Comparison of ENCODE assay signal across 13 mouse cellular contexts in the genomic region with DNA sequence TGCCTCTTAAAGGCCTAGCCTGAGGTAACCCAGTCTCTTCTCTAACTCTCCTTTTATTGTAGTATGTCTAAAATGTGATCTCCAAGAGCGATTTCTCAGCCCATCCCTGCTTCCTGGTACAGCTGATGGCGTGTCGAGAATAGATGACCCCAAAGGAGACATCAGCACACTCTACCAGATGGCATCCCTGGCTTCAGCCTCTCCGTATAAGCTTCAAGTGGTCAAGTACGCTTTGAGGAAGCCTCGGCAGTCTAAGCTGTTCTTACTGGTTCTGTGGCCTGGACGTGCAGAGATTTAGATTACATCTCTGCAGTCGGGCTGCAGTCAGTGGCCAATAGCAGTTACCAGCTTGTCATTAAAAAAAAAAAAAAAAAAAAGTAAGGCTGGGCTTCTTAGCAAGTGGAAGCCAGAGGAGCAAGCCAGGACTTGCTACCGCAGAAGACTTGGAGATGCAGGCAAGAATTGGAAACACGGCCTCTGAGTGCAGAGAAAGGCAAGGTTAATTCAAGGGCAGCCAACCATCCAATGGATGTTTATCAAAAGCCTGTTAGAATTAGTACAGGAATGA. TPM values are rescaled to one million over a fixed set of nuclear protein-coding genes. Genes with fewer than 3 reads are reported as not detected.
DNase-seq lines count a peak whose midpoint lies in the region; ATAC-seq and TF ChIP-seq lines count a peak whose summit lies in the region.
"Had no signal": no experiment of that assay in that cellular context is flagged by ENCODE, and none has a peak within 500 bp of the region (broad histone marks: within the 10 kb centered on the region; RNA-seq: fewer than 3 reads in every experiment).

No protein-coding gene starts in this region.

- H3K9ac ChIP-seq in heart, embryonic 15.5 days: no peak overlapping the region
- no peak overlapping the region for H3K9ac ChIP-seq in heart, embryonic 12.5 days
- H3K9ac ChIP-seq in liver, embryonic 16.5 days (ENCODE audit: low read depth, low read length): no peak overlapping the region
- H3K9ac ChIP-seq in midbrain, embryonic 13.5 days (replicated peaks): no peak overlapping the region
- H3K9ac ChIP-seq: embryonic facial prominence, embryonic 15.5 days; midbrain, embryonic 15.5 days; neural tube, embryonic 13.5 days had no signal

- TF ChIP-seq POLR2A in bone marrow, adult 2 months (IDR thresholded peaks at IDR 0.05; ENCODE audit: borderline replicate concordance, control insufficient read depth, low read depth, low read length): no peak

- H3K9me3 ChIP-seq in heart, embryonic 15.5 days (replicated peaks): no peaks in the 10 kb centered on the region
- H3K9me3 ChIP-seq in heart, embryonic 12.5 days (replicated peaks): no peaks in the 10 kb centered on the region
- H3K9me3 ChIP-seq in liver, embryonic 16.5 days (replicated peaks; ENCODE audit: control insufficient read depth, low read length): no peaks in the 10 kb centered on the region
- no peaks in the 10 kb centered on the region for H3K9me3 ChIP-seq in midbrain, embryonic 13.5 days
- H3K9me3 ChIP-seq: embryonic facial prominence, embryonic 15.5 days; midbrain, embryonic 15.5 days; neural tube, embryonic 13.5 days had no signal

- H3K4me1 ChIP-seq in heart, embryonic 15.5 days (replicated peaks): peaks cover 12% of the 10 kb centered on the region
- H3K4me1 ChIP-seq in heart, embryonic 12.5 days (replicated peaks): peaks cover 16% of the 10 kb centered on the region
- H3K4me1 ChIP-seq in bone marrow, adult 2 months (ENCODE audit: control insufficient read depth, insufficient read depth, low read length): peaks cover 14% of the 10 kb centered on the region
- peaks cover 31% of the 10 kb centered on the region for H3K4me1 ChIP-seq in liver, embryonic 16.5 days (ENCODE audit: control insufficient read depth, low read depth, low read length)
- no peaks in the 10 kb centered on the region for H3K4me1 ChIP-seq in midbrain, embryonic 13.5 days (replicated peaks)
- H3K4me1 ChIP-seq: midbrain, embryonic 15.5 days; neural tube, embryonic 13.5 days had no signal

- H3K27ac ChIP-seq in heart, embryonic 15.5 days: peak overlapping the region; percentile 44
- H3K27ac ChIP-seq in heart, embryonic 12.5 days (ENCODE audit: poor library complexity, severe bottlenecking): no peak overlapping the region
- H3K27ac ChIP-seq in bone marrow, adult 2 months (ENCODE audit: control insufficient read depth, insufficient read depth, low read depth, low read length, poor library complexity): peak overlapping the region; percentile 61
- peak overlapping the region; percentile 72 for H3K27ac ChIP-seq in liver, embryonic 16.5 days (ENCODE audit: low read length)
- no peak overlapping the region for H3K27ac ChIP-seq in midbrain, embryonic 13.5 days
- H3K27ac ChIP-seq: embryonic facial prominence, embryonic 15.5 days; hindbrain, postnatal 0 days; midbrain, embryonic 15.5 days; neural tube, embryonic 13.5 days had no signal

- H3K27me3 ChIP-seq in heart, embryonic 15.5 days: no peaks in the 10 kb centered on the region
- H3K27me3 ChIP-seq in heart, embryonic 12.5 days (replicated peaks): no peaks in the 10 kb centered on the region
- no peaks in the 10 kb centered on the region for H3K27me3 ChIP-seq in liver, embryonic 16.5 days (ENCODE audit: control insufficient read depth, insufficient read depth, low read depth, low read length)
- no peaks in the 10 kb centered on the region for H3K27me3 ChIP-seq in midbrain, embryonic 13.5 days
- H3K27me3 ChIP-seq: embryonic facial prominence, embryonic 15.5 days; midbrain, embryonic 15.5 days; neural tube, embryonic 13.5 days; Patski had no signal

- H3K4me2 ChIP-seq in heart, embryonic 15.5 days: no peak overlapping the region
- no peak overlapping the region for H3K4me2 ChIP-seq in heart, embryonic 12.5 days
- H3K4me2 ChIP-seq in liver, embryonic 16.5 days (ENCODE audit: low read depth, low read length): no peak overlapping the region
- no peak overlapping the region for H3K4me2 ChIP-seq in midbrain, embryonic 13.5 days (replicated peaks)
- H3K4me2 ChIP-seq: embryonic facial prominence, embryonic 15.5 days; midbrain, embryonic 15.5 days; neural tube, embryonic 13.5 days had no signal

- H3K36me3 ChIP-seq in heart, embryonic 15.5 days: no peaks in the 10 kb centered on the region
- H3K36me3 ChIP-seq in heart, embryonic 12.5 days: no peaks in the 10 kb centered on the region
- no peaks in the 10 kb centered on the region for H3K36me3 ChIP-seq in liver, embryonic 16.5 days (ENCODE audit: control insufficient read depth, insufficient read depth)
- no peaks in the 10 kb centered on the region for H3K36me3 ChIP-seq in midbrain, embryonic 13.5 days
- H3K36me3 ChIP-seq: embryonic facial prominence, embryonic 15.5 days; midbrain, embryonic 15.5 days; neural tube, embryonic 13.5 days had no signal

- WGBS in heart, embryonic 15.5 days: 79% methylated on average over 10 of the region's 10 CpGs
- 81% methylated on average over 10 of the region's 10 CpGs for WGBS in heart, embryonic 12.5 days
- 41% methylated on average over 10 of the region's 10 CpGs for WGBS in bone marrow, adult 2 months
- 64% methylated on average over 10 of the region's 10 CpGs for WGBS in liver, embryonic 16.5 days (ENCODE audit: insufficient replicate concordance)
- 88% methylated on average over 10 of the region's 10 CpGs for WGBS in midbrain, embryonic 13.5 days

- no peak overlapping the region for H3K4me3 ChIP-seq in heart, embryonic 15.5 days
- no peak overlapping the region for H3K4me3 ChIP-seq in heart, embryonic 12.5 days
- no peak overlapping the region for H3K4me3 ChIP-seq in bone marrow, adult 2 months (replicated peaks; ENCODE audit: control insufficient read depth, low read depth, low read length)
- no peak overlapping the region for H3K4me3 ChIP-seq in liver, embryonic 16.5 days (ENCODE audit: low read depth, low read length)
- H3K4me3 ChIP-seq in midbrain, embryonic 13.5 days (replicated peaks): no peak overlapping the region
- H3K4me3 ChIP-seq: embryonic facial prominence, embryonic 15.5 days; midbrain, embryonic 15.5 days; neural tube, embryonic 13.5 days had no signal

- peak; percentile 40 for DNase-seq in 3134 (ENCODE audit: extremely low read depth, insufficient read length, low spot score)
- no peak for DNase-seq in frontal cortex, adult 2 months (ENCODE audit: extremely low spot score in 1 of 2, low spot score in 1 of 2)
- DNase-seq: cerebellum, postnatal 14 days had no signal

- TF ChIP-seq CTCF in bone marrow, adult 2 months (IDR thresholded peaks at IDR 0.05; ENCODE audit: control insufficient read depth, insufficient read depth, low read length): no peak

- ATAC-seq in heart, embryonic 15.5 days (replicated peaks; ENCODE audit: insufficient number of reproducible peaks, insufficient read depth, low FRiP score, low read depth): no peak
- no peak for ATAC-seq in heart, embryonic 12.5 days (ENCODE audit: insufficient number of reproducible peaks, low FRiP score)
- no peak for ATAC-seq in liver, embryonic 16.5 days (ENCODE audit: low read depth)
- no peak for ATAC-seq in midbrain, embryonic 13.5 days
- ATAC-seq: hindbrain, postnatal 0 days; midbrain, embryonic 15.5 days; Patski had no signal

RNA-seq across cellular contexts. Expression of gene Dok1, which starts 27.7 kb away (rescaled TPM):
- polyA plus RNA-seq in heart, embryonic 15.5 days (2015; fragmentation: Nextera tagmentation; extraction: Ambion mirVana): 7.1 and 10.8 TPM in 2 replicates
- polyA plus RNA-seq in heart, embryonic 12.5 days (2016; fragmentation: Nextera tagmentation; extraction: Ambion mirVana): 8.1 and 11.3 TPM in 2 replicates
- polyA plus RNA-seq in bone marrow, adult 2 months (2011; ENCODE audit: insufficient read depth, insufficient read length, low replicate concordance, missing spikeins): 26.6 and 39.6 TPM in 2 replicates
- 15.7 and 16.1 TPM in 2 replicates for polyA plus RNA-seq in liver, embryonic 16.5 days (2015; fragmentation: Nextera tagmentation; extraction: Ambion mirVana)
- polyA plus RNA-seq in frontal cortex, adult 2 months (2012; rRNA removed): 1.7 and 2.4 TPM in 2 replicates
- polyA plus RNA-seq in midbrain, embryonic 13.5 days (2015; fragmentation: Nextera tagmentation; extraction: Ambion mirVana): 3.1 and 4.1 TPM in 2 replicates

RNA-seq across cellular contexts. Expression of gene Loxl3, which starts 28.4 kb away (rescaled TPM):
- polyA plus RNA-seq in heart, embryonic 15.5 days (2015; fragmentation: Nextera tagmentation; extraction: Ambion mirVana): 7.5 and 11.9 TPM in 2 replicates
- polyA plus RNA-seq in heart, embryonic 12.5 days (2016; fragmentation: Nextera tagmentation; extraction: Ambion mirVana): 5.7 and 8.0 TPM in 2 replicates
- 6.9 and 13.3 TPM in 2 replicates for polyA plus RNA-seq in bone marrow, adult 2 months (2011; ENCODE audit: insufficient read depth, insufficient read length, low replicate concordance, missing spikeins)
- polyA plus RNA-seq in liver, embryonic 16.5 days (2015; fragmentation: Nextera tagmentation; extraction: Ambion mirVana): 1.9 and 2.1 TPM in 2 replicates
- 6.4 and 6.6 TPM in 2 replicates for polyA plus RNA-seq in frontal cortex, adult 2 months (2012; rRNA removed)
- 4.7 and 6.2 TPM in 2 replicates for polyA plus RNA-seq in midbrain, embryonic 13.5 days (2015; fragmentation: Nextera tagmentation; extraction: Ambion mirVana)

RNA-seq across cellular contexts. Expression of gene Aup1, which starts 48.8 kb away (rescaled TPM):
- 110 and 136 TPM in 2 replicates for polyA plus RNA-seq in heart, embryonic 15.5 days (2015; fragmentation: Nextera tagmentation; extraction: Ambion mirVana)
- 120 and 131 TPM in 2 replicates for polyA plus RNA-seq in heart, embryonic 12.5 days (2016; fragmentation: Nextera tagmentation; extraction: Ambion mirVana)
- polyA plus RNA-seq in bone marrow, adult 2 months (2011; ENCODE audit: insufficient read depth, insufficient read length, low replicate concordance, missing spikeins): 142 and 337 TPM in 2 replicates
- 180 and 190 TPM in 2 replicates for polyA plus RNA-seq in liver, embryonic 16.5 days (2015; fragmentation: Nextera tagmentation; extraction: Ambion mirVana)
- polyA plus RNA-seq in frontal cortex, adult 2 months (2012; rRNA removed): 220 and 253 TPM in 2 replicates
- 160 and 165 TPM in 2 replicates for polyA plus RNA-seq in midbrain, embryonic 13.5 days (2015; fragmentation: Nextera tagmentation; extraction: Ambion mirVana)

RNA-seq across cellular contexts. Expression of gene Htra2, which starts 49.5 kb away (rescaled TPM):
- polyA plus RNA-seq in heart, embryonic 15.5 days (2015; fragmentation: Nextera tagmentation; extraction: Ambion mirVana): 71.2 and 83.4 TPM in 2 replicates
- 86.7 and 86.9 TPM in 2 replicates for polyA plus RNA-seq in heart, embryonic 12.5 days (2016; fragmentation: Nextera tagmentation; extraction: Ambion mirVana)
- polyA plus RNA-seq in bone marrow, adult 2 months (2011; ENCODE audit: insufficient read depth, insufficient read length, low replicate concordance, missing spikeins): 115 and 145 TPM in 2 replicates
- 72.0 and 72.4 TPM in 2 replicates for polyA plus RNA-seq in liver, embryonic 16.5 days (2015; fragmentation: Nextera tagmentation; extraction: Ambion mirVana)
- 58.8 and 63.7 TPM in 2 replicates for polyA plus RNA-seq in frontal cortex, adult 2 months (2012; rRNA removed)
- 62.4 and 65.3 TPM in 2 replicates for polyA plus RNA-seq in midbrain, embryonic 13.5 days (2015; fragmentation: Nextera tagmentation; extraction: Ambion mirVana)

RNA-seq across cellular contexts. Expression of gene Dqx1, which starts 52.1 kb away (rescaled TPM):
- polyA plus RNA-seq in heart, embryonic 15.5 days (2015; fragmentation: Nextera tagmentation; extraction: Ambion mirVana): 0.28 and 1.1 TPM in 2 replicates
- polyA plus RNA-seq in heart, embryonic 12.5 days (2016; fragmentation: Nextera tagmentation; extraction: Ambion mirVana): 0.48 and 0.64 TPM in 2 replicates
- polyA plus RNA-seq in bone marrow, adult 2 months (2011; ENCODE audit: insufficient read depth, insufficient read length, low replicate concordance, missing spikeins): 5.3 and 13.5 TPM in 2 replicates
- polyA plus RNA-seq in liver, embryonic 16.5 days (2015; fragmentation: Nextera tagmentation; extraction: Ambion mirVana): 9.0 and 9.3 TPM in 2 replicates
- polyA plus RNA-seq in frontal cortex, adult 2 months (2012; rRNA removed): 0.76 and 0.97 TPM in 2 replicates
- polyA plus RNA-seq in midbrain, embryonic 13.5 days (2015; fragmentation: Nextera tagmentation; extraction: Ambion mirVana): 0.75 and 1.00 TPM in 2 replicates

Comparison
In these comparisons a context has a peak if more than half of its experiments do, and no peak if none do; other contexts are left out.
1. H3K27ac ChIP-seq: peak in heart, embryonic 15.5 days (single experiment), bone marrow, adult 2 months (single experiment) and liver, embryonic 16.5 days (single experiment); none in heart, embryonic 12.5 days (single experiment) and midbrain, embryonic 13.5 days (single experiment).